Mouse (Mus musculus) left cerebral cortex, adult 8-10 months (tissue): ENCODE measurements around the gene Hist1h3f. TPM values are rescaled to one million over a fixed set of nuclear protein-coding genes. Genes with fewer than 3 reads are reported as not detected.
A peak's percentile ranks its signal among the peaks of the same experiment; 100 is the strongest.
"Not testable (repeated sequence)": the region's sequence is repeated elsewhere in the genome, so short reads cannot be mapped to it uniquely, and the experiment has no call there.

ENCODE experiments used
- DNase-seq, 2 experiments: peaks; one replicate each; pipeline ENCODE4 v3.0.0; 2022; ENCODE audit warnings: low spot score in 2 of 2
- total RNA-seq, 4 experiments: library from RNA; stranded (reverse); gene quantifications; 2 replicates each; pipeline ENCODE4 v1.2.4; 2022

Hist1h3f gene
- total RNA-seq, 4 experiments from 2014 or later = 15.3 to 21.8 (median 16.6) TPM

GRCm38 (mm10) chr13:23561531-23561882 is 17.7 kb downstream of the Hist1h3f start:
- DNase-seq = not testable (repeated sequence)

GRCm38 (mm10) chr13:23561883-23562659 is 18.2 kb downstream of the Hist1h3f start, which contains the start of gene Hist1h3e:
TSS of gene Hist1h3e (minus strand) at chr13:23562369.
- peak; percentile 91 to 94 for DNase-seq

GRCm38 (mm10) chr13:23562699-23563462 is 19.0 kb downstream of the Hist1h3f start:
- DNase-seq = no peak

- no peak for DNase-seq
Measured at GRCm38 (mm10) chr13:23564482-23564881, 20.6 kb downstream of the Hist1h3f start.

GRCm38 (mm10) chr13:23570261-23571021 is 26.6 kb downstream of the Hist1h3f start:
- not testable (repeated sequence) for DNase-seq

GRCm38 (mm10) chr13:23571022-23571503 is 27.2 kb downstream of the Hist1h3f start, which contains the start of the genes Hist1h2ae and Hist1h2bg:
TSS of gene Hist1h2ae (minus strand) at chr13:23571220.
TSS of gene Hist1h2bg (plus strand) at chr13:23571396.
- DNase-seq = peak; percentile 68 to 74

GRCm38 (mm10) chr13:23571504-23572217 is 27.8 kb downstream of the Hist1h3f start:
- not testable (repeated sequence) for DNase-seq

- no peak for DNase-seq
Measured at GRCm38 (mm10) chr13:23572218-23573033, 28.6 kb downstream of the Hist1h3f start.

- not testable (repeated sequence) for DNase-seq
Measured at GRCm38 (mm10) chr13:23573034-23573897, 29.4 kb downstream of the Hist1h3f start.

GRCm38 (mm10) chr13:23573898-23574524 is 30.2 kb downstream of the Hist1h3f start, which contains the start of the genes Hist1h2bf and Hist1h2ad:
TSS of gene Hist1h2bf (minus strand) at chr13:23574196.
TSS of gene Hist1h2ad (plus strand) at chr13:23574381.
- peak; percentile 74 to 96 for DNase-seq

GRCm38 (mm10) chr13:23574546-23575170 is 30.8 kb downstream of the Hist1h3f start:
- not testable (repeated sequence) for DNase-seq

GRCm38 (mm10) chr13:23575271-23575851 is 31.5 kb downstream of the Hist1h3f start, which contains the start of gene Hist1h3d:
TSS of gene Hist1h3d (plus strand) at chr13:23575763.
- peak in 1 of 2 experiments; percentile 59 for DNase-seq

GRCm38 (mm10) chr13:23575864-23576313 is 32.0 kb downstream of the Hist1h3f start:
- DNase-seq = not testable (repeated sequence)

GRCm38 (mm10) chr13:23576351-23576881 is 32.6 kb downstream of the Hist1h3f start:
- no peak for DNase-seq

- no peak for DNase-seq
Measured at GRCm38 (mm10) chr13:23576906-23577639, 33.2 kb downstream of the Hist1h3f start.

- DNase-seq = no peak
Measured at GRCm38 (mm10) chr13:23577835-23578234, 34.0 kb downstream of the Hist1h3f start.
